Mouse (Mus musculus): ENCODE data around the gene Acot11. TPM values are rescaled to one million over a fixed set of nuclear protein-coding genes. Genes with fewer than 3 reads are reported as not detected.

Acot11 gene
- total and polyA plus RNA-seq, 2 experiments from 2014 or later = 1.8 to 7.0 TPM

GRCm38 (mm10) chr4:106785753-106786540, 18.9 kb downstream of the Acot11 start:
- Histone ChIP-seq H3K4me2 (ENCODE audit: low read depth, low read length, poor library complexity, severe bottlenecking) (no peak overlapping the region), H3K9me3 (ENCODE audit: low read length) (no peaks in the 10 kb centered on the region), H3K36me3 (ENCODE audit: insufficient read depth, low read length) (no peaks in the 10 kb centered on the region), H3K27me3 (ENCODE audit: insufficient read depth, low read length) (no peaks in the 10 kb centered on the region), H3K4me3 (ENCODE audit: low read depth, low read length) (no peak overlapping the region), H3K27ac (ENCODE audit: low read depth, low read length) (peak overlapping the region; percentile 88), H3K9ac (replicated peaks; ENCODE audit: low read length, poor library complexity, severe bottlenecking) (no peak overlapping the region), H3K4me1 (ENCODE audit: insufficient read depth, low read length) (peaks cover 14% of the 10 kb centered on the region)
- 1% methylated on average over 4 of the region's 5 CpGs for WGBS
- TF ChIP-seq CTCF (IDR thresholded peaks at IDR 0.05) = no peak
- peak; percentile 91 for ATAC-seq (ENCODE audit: low FRiP score)
- DNase-seq (ENCODE audit: low spot score) = peak; percentile 94

- Histone ChIP-seq H3K36me3 (ENCODE audit: insufficient read depth, low read length) (no peaks in the 10 kb centered on the region), H3K4me1 (ENCODE audit: insufficient read depth, low read length) (peaks cover 14% of the 10 kb centered on the region), H3K4me2 (ENCODE audit: low read depth, low read length, poor library complexity, severe bottlenecking) (no peak overlapping the region), H3K27ac (ENCODE audit: low read depth, low read length) (peak overlapping the region; percentile 88), H3K27me3 (ENCODE audit: insufficient read depth, low read length) (no peaks in the 10 kb centered on the region), H3K9me3 (ENCODE audit: low read length) (no peaks in the 10 kb centered on the region), H3K4me3 (ENCODE audit: low read depth, low read length) (no peak overlapping the region), H3K9ac (replicated peaks; ENCODE audit: low read length, poor library complexity, severe bottlenecking) (no peak overlapping the region)
- TF ChIP-seq CTCF (IDR thresholded peaks at IDR 0.05) = no peak
- WGBS = 41% methylated on average over 7 of the region's 7 CpGs
- DNase-seq (ENCODE audit: low spot score) (no peak), ATAC-seq (ENCODE audit: low FRiP score) (no peak)
Observed at GRCm38 (mm10) chr4:106785345-106785744, 19.5 kb downstream of the Acot11 start.

GRCm38 (mm10) chr4:106784806-106785205, 20.0 kb downstream of the Acot11 start:
- no peak for TF ChIP-seq CTCF (IDR thresholded peaks at IDR 0.05)
- DNase-seq (ENCODE audit: low spot score) (no peak), ATAC-seq (ENCODE audit: low FRiP score) (no peak)
- no peak overlapping the region for H3K27ac ChIP-seq (ENCODE audit: low read depth, low read length)
- no peaks in the 10 kb centered on the region for H3K36me3 ChIP-seq (ENCODE audit: insufficient read depth, low read length)
- no peak overlapping the region for H3K4me2 ChIP-seq (ENCODE audit: low read depth, low read length, poor library complexity, severe bottlenecking)
- H3K9me3 ChIP-seq (ENCODE audit: low read length) = no peaks in the 10 kb centered on the region
- H3K9ac ChIP-seq (replicated peaks; ENCODE audit: low read length, poor library complexity, severe bottlenecking) = no peak overlapping the region
- H3K4me3 ChIP-seq (ENCODE audit: low read depth, low read length) = no peak overlapping the region
- no peaks in the 10 kb centered on the region for H3K27me3 ChIP-seq (ENCODE audit: insufficient read depth, low read length)
- 95% methylated on average over 7 of the region's 7 CpGs for WGBS
- H3K4me1 ChIP-seq (ENCODE audit: insufficient read depth, low read length) = peaks cover 14% of the 10 kb centered on the region

GRCm38 (mm10) chr4:106783137-106783536, 21.7 kb downstream of the Acot11 start:
- no peak for TF ChIP-seq CTCF (IDR thresholded peaks at IDR 0.05)
- no peak overlapping the region for H3K9ac ChIP-seq (replicated peaks; ENCODE audit: low read length, poor library complexity, severe bottlenecking)
- 72% methylated on average over 10 of the region's 10 CpGs for WGBS
- no peaks in the 10 kb centered on the region for H3K9me3 ChIP-seq (ENCODE audit: low read length)
- H3K4me2 ChIP-seq (ENCODE audit: low read depth, low read length, poor library complexity, severe bottlenecking) = no peak overlapping the region
- peaks cover 14% of the 10 kb centered on the region for H3K4me1 ChIP-seq (ENCODE audit: insufficient read depth, low read length)
- H3K27me3 ChIP-seq (ENCODE audit: insufficient read depth, low read length) = no peaks in the 10 kb centered on the region
- H3K36me3 ChIP-seq (ENCODE audit: insufficient read depth, low read length) = no peaks in the 10 kb centered on the region
- no peak overlapping the region for H3K27ac ChIP-seq (ENCODE audit: low read depth, low read length)
- H3K4me3 ChIP-seq (ENCODE audit: low read depth, low read length) = no peak overlapping the region
- ATAC-seq (ENCODE audit: low FRiP score) (no peak), DNase-seq (ENCODE audit: low spot score) (no peak)

- DNase-seq (ENCODE audit: low spot score) (peak; percentile 62), ATAC-seq (ENCODE audit: low FRiP score) (0 out of 2 replicates have a peak, but pooled peaks have one; percentile 21)
- no peaks in the 10 kb centered on the region for H3K36me3 ChIP-seq (ENCODE audit: insufficient read depth, low read length)
- WGBS = 15% methylated on average over 3 of the region's 3 CpGs
- no peak for TF ChIP-seq CTCF (IDR thresholded peaks at IDR 0.05)
- H3K27ac ChIP-seq (ENCODE audit: low read depth, low read length) = no peak overlapping the region
- no peak overlapping the region for H3K4me2 ChIP-seq (ENCODE audit: low read depth, low read length, poor library complexity, severe bottlenecking)
- no peaks in the 10 kb centered on the region for H3K9me3 ChIP-seq (ENCODE audit: low read length)
- H3K9ac ChIP-seq (replicated peaks; ENCODE audit: low read length, poor library complexity, severe bottlenecking) = no peak overlapping the region
- peaks cover 6% of the 10 kb centered on the region for H3K4me1 ChIP-seq (ENCODE audit: insufficient read depth, low read length)
- H3K27me3 ChIP-seq (ENCODE audit: insufficient read depth, low read length) = no peaks in the 10 kb centered on the region
- H3K4me3 ChIP-seq (ENCODE audit: low read depth, low read length) = no peak overlapping the region
Observed at GRCm38 (mm10) chr4:106780045-106780444, 24.8 kb downstream of the Acot11 start.

- H3K27me3 ChIP-seq (ENCODE audit: insufficient read depth, low read length) = no peaks in the 10 kb centered on the region
- no peaks in the 10 kb centered on the region for H3K9me3 ChIP-seq (ENCODE audit: low read length)
- TF ChIP-seq CTCF (IDR thresholded peaks at IDR 0.05) = peak; percentile 50
- 26% methylated on average over 5 of the region's 5 CpGs for WGBS
- H3K4me2 ChIP-seq (ENCODE audit: low read depth, low read length, poor library complexity, severe bottlenecking) = no peak overlapping the region
- ATAC-seq (ENCODE audit: low FRiP score) (peak; percentile 88), DNase-seq (ENCODE audit: low spot score) (peak; percentile 96)
- H3K4me1 ChIP-seq (ENCODE audit: insufficient read depth, low read length) = peaks cover 5% of the 10 kb centered on the region; the same call in 1 of the 2 replicates
- H3K36me3 ChIP-seq (ENCODE audit: insufficient read depth, low read length) = no peaks in the 10 kb centered on the region
- peak overlapping the region; percentile 78 for H3K27ac ChIP-seq (ENCODE audit: low read depth, low read length)
- H3K4me3 ChIP-seq (ENCODE audit: low read depth, low read length) = no peak overlapping the region
- no peak overlapping the region for H3K9ac ChIP-seq (replicated peaks; ENCODE audit: low read length, poor library complexity, severe bottlenecking)
Observed at GRCm38 (mm10) chr4:106778116-106778788, 26.5 kb downstream of the Acot11 start.

Data from midbrain, postnatal 0 days (tissue).